Mouse (Mus musculus) heart, adult 2 months (tissue): ENCODE measurements around the gene Prkcz.

Experiments
- CTCF ChIP-seq: fragments of 200-600 bp; IDR thresholded peaks from 2 replicates; pipeline ENCODE4 v1.8.1; 2022; ENCODE audit warnings: antibody characterized with exemption, mild to moderate bottlenecking, moderate library complexity
- POLR2A ChIP-seq: fragments of 200-500 bp; IDR thresholded peaks from 2 replicates; pipeline ENCODE4 v1.6.1; 2011; ENCODE audit warnings: mild to moderate bottlenecking, low read depth, low read length, control low read depth; ENCODE audit not compliant: insufficient read depth

DNA sequence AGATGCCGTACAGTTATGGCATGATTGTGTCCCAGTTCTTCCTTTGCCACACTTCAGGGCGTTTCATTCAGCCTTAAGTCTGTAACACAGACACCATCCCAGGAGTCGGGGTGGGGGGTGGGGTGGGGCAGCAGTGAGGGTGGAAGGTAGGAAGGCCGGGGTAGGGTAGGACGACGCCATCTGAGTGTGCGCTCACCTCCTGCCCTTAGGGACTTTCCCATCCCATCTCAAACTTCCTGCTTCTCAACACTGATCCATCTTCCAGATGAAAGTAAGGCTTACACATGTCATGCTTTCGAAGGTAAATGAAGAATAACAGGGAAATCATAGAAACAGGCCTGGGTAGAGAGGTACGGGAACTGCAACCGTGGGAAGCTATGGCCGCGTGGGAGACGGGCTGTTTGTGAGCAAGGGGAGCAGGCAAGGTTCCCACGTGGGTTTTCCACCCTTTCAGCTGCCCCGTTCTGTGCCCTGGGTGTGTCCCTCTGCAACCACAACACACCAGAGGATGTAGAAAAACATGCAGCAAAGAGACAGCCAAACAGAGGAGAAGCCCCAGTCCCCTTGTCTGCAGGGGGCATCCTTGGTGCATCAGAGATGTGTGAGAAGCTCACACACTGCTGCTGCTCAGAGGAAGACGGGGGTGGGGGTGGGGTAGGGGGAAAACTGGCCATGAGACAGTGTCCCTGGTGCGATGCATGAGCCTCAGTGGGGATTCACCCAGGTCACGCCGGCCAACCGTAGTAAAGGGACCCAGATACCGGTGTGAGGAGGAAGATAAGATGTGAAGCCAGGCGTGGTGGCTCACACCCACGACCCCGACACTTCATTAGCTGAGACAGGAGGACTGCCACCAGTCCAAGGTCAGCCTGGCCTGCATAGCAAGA lies 54.6 kb downstream of the Prkcz start:
- TF ChIP-seq CTCF: no peak
- no peak for TF ChIP-seq POLR2A
